Mouse (Mus musculus) ovary, postnatal 10 days (tissue): Measurements from ENCODE around the gene Elf4.

Experiments
- DNase-seq: peaks from one replicate; pipeline ENCODE4 v3.0.0; 2022; ENCODE audit warnings: low spot score

Elf4 gene

DNA sequence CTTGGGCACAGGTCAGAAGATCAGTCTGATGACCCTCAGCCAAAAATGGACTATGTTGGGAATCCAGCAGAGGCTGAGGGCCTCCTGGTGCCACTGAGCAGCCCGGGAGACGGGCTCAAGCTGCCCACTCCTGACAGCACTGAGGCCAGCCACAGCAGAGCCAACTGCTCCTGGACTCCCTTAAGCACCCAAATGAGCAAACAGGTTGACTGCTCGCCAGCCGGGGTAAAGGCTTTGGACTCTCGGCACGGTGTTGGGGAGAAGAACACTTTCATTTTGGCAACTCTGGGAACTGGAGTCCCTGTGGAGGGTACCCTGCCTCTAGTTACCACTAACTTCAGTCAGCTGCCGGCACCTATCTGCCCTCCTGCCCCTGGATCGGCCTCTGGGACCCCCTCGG lies 95.1 kb downstream of the Elf4 start:
- DNase-seq: no peak

DNA sequence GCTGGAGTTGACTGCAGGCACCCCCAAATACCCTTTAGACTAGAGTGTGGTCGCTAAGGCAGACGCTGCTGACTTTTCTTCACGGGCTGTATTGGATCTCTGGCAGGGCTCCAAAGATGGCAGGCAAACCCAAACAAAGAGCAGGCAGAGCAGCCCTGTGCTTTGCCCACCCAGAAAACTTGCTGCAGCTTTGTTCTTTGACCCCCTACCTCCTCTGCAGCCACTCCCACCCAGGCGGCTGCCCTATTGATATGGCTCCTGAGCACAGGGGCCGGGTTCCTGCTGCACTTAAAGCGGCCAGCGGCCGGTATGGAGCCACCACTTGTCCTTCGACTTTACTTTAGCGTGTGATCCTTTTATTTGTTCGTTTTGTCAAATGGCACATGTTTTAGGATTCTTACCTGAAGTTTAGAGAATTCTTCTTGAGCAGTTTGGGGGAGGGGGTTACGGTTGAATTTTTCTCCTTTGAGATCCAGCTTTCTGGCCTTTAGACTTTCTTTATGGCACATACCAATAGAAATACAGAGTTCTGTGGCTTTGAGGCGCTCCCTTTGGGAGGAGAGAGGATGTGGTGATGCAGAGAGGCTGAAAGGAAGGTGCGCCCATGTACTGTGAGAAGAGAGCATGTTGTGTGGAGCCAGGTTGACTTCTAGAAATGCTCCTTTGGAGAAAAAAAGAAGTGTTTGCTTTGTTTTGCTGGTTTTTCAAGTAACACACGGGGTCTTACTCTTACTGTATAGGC lies 96.9 kb downstream of the Elf4 start:
- no peak for DNase-seq
